Mouse (Mus musculus) lung, adult 2 months (tissue): ENCODE measurements around the gene Rer1.

Source experiments
- CTCF ChIP-seq: fragments of 200-500 bp; IDR thresholded peaks from 2 replicates; pipeline ENCODE4 v1.5.1; 2011; ENCODE audit warnings: mild to moderate bottlenecking, low read length, control low read depth; ENCODE audit not compliant: insufficient read depth
- POLR2A ChIP-seq: fragments of 200-500 bp; IDR thresholded peaks from 2 replicates; pipeline ENCODE4 v1.6.1; 2011; ENCODE audit warnings: low read depth, mild to moderate bottlenecking, control low read depth, low read length, borderline replicate concordance; ENCODE audit errors: extremely low read depth

- TF ChIP-seq CTCF (no peak), POLR2A (no peak)
Observed at GRCm38 (mm10) chr4:155040197-155040596, 46.0 kb downstream of the Rer1 start.
